Mouse (Mus musculus): ENCODE measurements around the gene Zfp91. TPM values are rescaled to one million over a fixed set of nuclear protein-coding genes. Genes with fewer than 3 reads are reported as not detected.
"Not testable (repeated sequence)": the region's sequence is repeated elsewhere in the genome, so short reads cannot be mapped to it uniquely, and the experiment has no call there.

Gene Zfp91
- polyA plus RNA-seq, 1 experiment from 2014 or later: 14.1 TPM

DNA sequence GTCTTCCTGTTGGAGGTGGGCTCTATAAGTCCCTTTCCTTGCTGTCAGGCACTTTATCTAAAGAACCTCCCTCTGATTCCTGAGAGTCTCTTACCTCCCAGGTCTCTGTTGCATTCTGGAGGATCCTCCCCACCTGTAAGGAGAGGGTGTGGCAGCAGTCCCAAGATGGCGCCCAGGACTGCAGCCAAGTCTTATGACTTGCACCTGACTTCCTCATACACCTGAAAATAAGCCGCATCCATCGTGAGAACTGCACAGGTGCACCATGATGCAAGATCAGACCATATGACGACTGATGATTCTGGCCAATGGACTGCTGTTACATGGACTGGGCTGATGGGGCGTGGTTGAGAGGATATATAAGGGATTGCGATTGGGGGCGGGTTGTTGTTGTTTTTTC, 74.3 kb downstream of the Zfp91 start:
- not testable (repeated sequence) for H3K9ac ChIP-seq; H3K27me3 ChIP-seq; ATAC-seq (ENCODE audit: borderline replicate concordance, extremely low read depth, low FRiP score, low TSS enrichment); H3K4me1 ChIP-seq; H3K36me3 ChIP-seq; H3K27ac ChIP-seq; H3K9me3 ChIP-seq; H3K4me3 ChIP-seq; H3K4me2 ChIP-seq
- WGBS: 92% methylated on average over 7 of the region's 7 CpGs

DNA sequence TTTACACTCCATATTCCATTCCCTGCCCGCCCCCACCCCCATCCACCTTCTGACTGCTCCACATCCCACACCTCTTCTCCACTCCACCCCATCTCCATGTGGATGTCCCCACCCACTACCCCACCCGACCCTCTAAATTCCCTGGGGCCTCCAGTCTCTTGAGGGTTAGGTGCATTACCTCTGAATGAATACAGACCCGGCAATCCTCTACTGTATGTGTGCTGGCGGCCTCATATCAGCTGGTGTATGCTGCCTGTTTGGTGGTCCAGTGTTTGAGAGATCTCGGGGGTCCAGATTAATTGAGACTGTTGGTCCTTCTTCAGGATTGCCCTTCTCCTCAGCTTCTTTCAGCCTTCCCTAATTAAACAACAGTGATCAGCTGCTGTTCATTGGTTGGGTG, 75.0 kb downstream of the Zfp91 start:
- not testable (repeated sequence) for H3K9me3 ChIP-seq; H3K9ac ChIP-seq; H3K4me1 ChIP-seq; H3K27ac ChIP-seq; H3K4me3 ChIP-seq; ATAC-seq (ENCODE audit: borderline replicate concordance, extremely low read depth, low FRiP score, low TSS enrichment); H3K36me3 ChIP-seq; H3K4me2 ChIP-seq; H3K27me3 ChIP-seq
- 85% methylated on average over 5 of the region's 5 CpGs for WGBS

DNA sequence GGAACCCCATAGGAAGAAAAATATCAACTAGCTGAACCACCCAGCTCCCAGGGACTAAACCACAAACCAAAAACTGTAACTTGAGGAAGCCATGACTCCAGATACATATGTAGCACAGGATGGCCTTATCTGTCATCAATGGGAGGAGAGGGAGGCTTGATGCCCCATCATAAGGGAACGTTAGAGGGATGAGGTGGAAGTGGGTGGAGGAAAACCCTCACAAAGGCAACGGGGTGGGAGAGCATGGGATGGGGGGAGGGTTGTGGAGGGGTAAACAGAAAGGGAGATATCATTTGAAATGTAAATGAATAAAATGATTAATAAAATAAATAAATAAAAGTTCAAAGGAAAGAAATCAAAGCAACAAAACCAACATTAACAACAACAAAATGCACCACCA, 75.5 kb downstream of the Zfp91 start:
- H3K9ac ChIP-seq: no peak overlapping the region
- H3K27me3 ChIP-seq: no peaks in the 10 kb centered on the region
- no peak overlapping the region for H3K27ac ChIP-seq
- no peaks in the 10 kb centered on the region for H3K9me3 ChIP-seq
- H3K4me1 ChIP-seq: no peaks in the 10 kb centered on the region
- no peak overlapping the region for H3K4me3 ChIP-seq
- 32% methylated on average over 2 of the region's 2 CpGs for WGBS
- H3K36me3 ChIP-seq: no peaks in the 10 kb centered on the region
- H3K4me2 ChIP-seq: no peak overlapping the region
- ATAC-seq (ENCODE audit: borderline replicate concordance, extremely low read depth, low FRiP score, low TSS enrichment): no peak

DNA sequence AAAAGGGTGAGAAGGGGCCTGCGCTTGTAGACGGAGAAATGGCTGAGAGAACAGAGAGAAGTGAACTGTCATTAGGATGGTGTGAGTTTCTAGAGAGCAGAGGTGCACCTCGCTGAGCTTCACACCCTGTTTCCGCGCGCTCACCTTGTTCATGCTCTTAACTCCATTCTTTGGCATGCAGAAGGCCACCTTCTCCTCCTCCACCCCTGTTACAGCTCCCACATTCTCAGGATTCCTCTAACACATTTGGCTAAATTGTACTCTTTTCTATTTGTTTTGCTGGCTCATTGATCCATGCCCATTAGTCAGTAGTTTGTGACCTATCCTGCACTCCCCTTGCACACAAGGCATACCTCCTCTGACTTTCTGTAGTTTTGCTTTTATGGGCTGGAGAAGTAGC, 76.7 kb downstream of the Zfp91 start:
- 68% methylated on average over 6 of the region's 6 CpGs for WGBS

More for the DNA sequence above, 76.7 kb downstream of the Zfp91 start:
- H3K4me2 ChIP-seq: no peak overlapping the region
- H3K4me1 ChIP-seq: no peaks in the 10 kb centered on the region
- no peaks in the 10 kb centered on the region for H3K27me3 ChIP-seq
- no peaks in the 10 kb centered on the region for H3K36me3 ChIP-seq
- no peak overlapping the region for H3K4me3 ChIP-seq
- no peak overlapping the region for H3K9ac ChIP-seq
- H3K27ac ChIP-seq: no peak overlapping the region
- ATAC-seq (ENCODE audit: borderline replicate concordance, extremely low read depth, low FRiP score, low TSS enrichment): no peak
- no peaks in the 10 kb centered on the region for H3K9me3 ChIP-seq

Other genes starting within 250 kb of the Zfp91 start
- 0.12 TPM in 1 of 2 replicates, not detected in the other for gene Gm4952, start 196.2 kb downstream of the Zfp91 start, polyA plus RNA-seq (2015; fragmentation: Nextera tagmentation; extraction: Ambion mirVana)
- not detected in 2 replicates for gene Glyat, start 162.8 kb downstream of the Zfp91 start, polyA plus RNA-seq (2015; fragmentation: Nextera tagmentation; extraction: Ambion mirVana)
- not detected in 2 replicates for gene Olfr1442, start 125.7 kb downstream of the Zfp91 start, polyA plus RNA-seq (2015; fragmentation: Nextera tagmentation; extraction: Ambion mirVana)
- gene Olfr1443, start 118.0 kb downstream of the Zfp91 start, polyA plus RNA-seq (2015; fragmentation: Nextera tagmentation; extraction: Ambion mirVana): not detected in 2 replicates
- 0.14 TPM in 1 of 2 replicates, not detected in the other for gene Keg1, start 100.3 kb downstream of the Zfp91 start, polyA plus RNA-seq (2015; fragmentation: Nextera tagmentation; extraction: Ambion mirVana)
- gene Cntf, start 30.5 kb downstream of the Zfp91 start, polyA plus RNA-seq (2015; fragmentation: Nextera tagmentation; extraction: Ambion mirVana): 1.2 and 1.3 TPM in 2 replicates
- gene Lpxn, start 67 bp upstream of the Zfp91 start, polyA plus RNA-seq (2015; fragmentation: Nextera tagmentation; extraction: Ambion mirVana): 1.7 and 2.5 TPM in 2 replicates
- not detected in 2 replicates for gene Gm5244, start 50.6 kb upstream of the Zfp91 start, polyA plus RNA-seq (2015; fragmentation: Nextera tagmentation; extraction: Ambion mirVana)
- not detected in 2 replicates for gene Olfr1444, start 61.2 kb upstream of the Zfp91 start, polyA plus RNA-seq (2015; fragmentation: Nextera tagmentation; extraction: Ambion mirVana)
- not detected in 2 replicates for gene Olfr1445, start 87.7 kb upstream of the Zfp91 start, polyA plus RNA-seq (2015; fragmentation: Nextera tagmentation; extraction: Ambion mirVana)
- gene Olfr1446, start 97.4 kb upstream of the Zfp91 start, polyA plus RNA-seq (2015; fragmentation: Nextera tagmentation; extraction: Ambion mirVana): not detected in 2 replicates
- not detected in 2 replicates for gene Olfr1447, start 107.6 kb upstream of the Zfp91 start, polyA plus RNA-seq (2015; fragmentation: Nextera tagmentation; extraction: Ambion mirVana)
- gene Olfr1448, start 128.3 kb upstream of the Zfp91 start, polyA plus RNA-seq (2015; fragmentation: Nextera tagmentation; extraction: Ambion mirVana): not detected in 2 replicates
- not detected in 2 replicates for gene Olfr1449, start 134.7 kb upstream of the Zfp91 start, polyA plus RNA-seq (2015; fragmentation: Nextera tagmentation; extraction: Ambion mirVana)
- gene Olfr1450, start 154.1 kb upstream of the Zfp91 start, polyA plus RNA-seq (2015; fragmentation: Nextera tagmentation; extraction: Ambion mirVana): not detected in 2 replicates
- gene Olfr1451, start 198.9 kb upstream of the Zfp91 start, polyA plus RNA-seq (2015; fragmentation: Nextera tagmentation; extraction: Ambion mirVana): not detected in 2 replicates
- not detected in 2 replicates for gene Olfr1453, start 232.2 kb upstream of the Zfp91 start, polyA plus RNA-seq (2015; fragmentation: Nextera tagmentation; extraction: Ambion mirVana)

Data from lung, embryonic 15.5 days (tissue).